Mouse (Mus musculus) hindbrain, embryonic 14.5 days (tissue): ENCODE results near the gene Tut4. TPM values are rescaled to one million over a fixed set of nuclear protein-coding genes. Genes with fewer than 3 reads are reported as not detected.

ENCODE experiments used
- ATAC-seq: fragments of 200-750 bp; cut with Nextera tagmentation; 2 replicates; pipeline ENCODE4 v1.8.0; 2017; ENCODE audit warnings: moderate number of reproducible peaks, mild to moderate bottlenecking, moderate TSS enrichment, moderate library complexity; ENCODE audit not compliant: low FRiP score
- DNase-seq: peaks from one replicate; pipeline ENCODE4 v3.0.0-alpha.2; 2015; ENCODE audit warnings: low spot score
- H3K27ac ChIP-seq: fragments of 300-500 bp; sonication (generic); 2 replicates; pipeline ENCODE4 v1.5.1; 2014; ENCODE audit warnings: mild to moderate bottlenecking, moderate library complexity
- H3K27me3 ChIP-seq: fragments of 300-500 bp; sonication (generic); 2 replicates; pipeline ENCODE4 v1.6.1; 2014; ENCODE audit warnings: mild to moderate bottlenecking, low read length, mixed read lengths; ENCODE audit not compliant: control insufficient read depth, insufficient read depth
- H3K36me3 ChIP-seq: fragments of 300-500 bp; sonication (generic); replicated peaks from 2 replicates; pipeline ENCODE4 v1.6.1; 2014; ENCODE audit not compliant: control insufficient read depth, insufficient read depth
- H3K4me1 ChIP-seq: fragments of 300-500 bp; sonication (generic); replicated peaks from 2 replicates; pipeline ENCODE4 v1.6.1; 2014; ENCODE audit warnings: antibody characterized with exemption, low read length, mixed read lengths; ENCODE audit not compliant: control insufficient read depth, insufficient read depth
- H3K4me2 ChIP-seq: fragments of 300-500 bp; sonication (generic); replicated peaks from 2 replicates; pipeline ENCODE4 v1.6.1; 2014; ENCODE audit warnings: mild to moderate bottlenecking, moderate library complexity
- H3K4me3 ChIP-seq: fragments of 300-500 bp; sonication (generic); replicated peaks from 2 replicates; pipeline ENCODE4 v1.5.1; 2014; ENCODE audit warnings: mild to moderate bottlenecking, low read length
- H3K9ac ChIP-seq: fragments of 300-500 bp; sonication (generic); 2 replicates; pipeline ENCODE4 v1.6.1; 2014
- H3K9me3 ChIP-seq: fragments of 300-500 bp; sonication (generic); 2 replicates; pipeline ENCODE4 v1.6.1; 2016; ENCODE audit warnings: low read length; ENCODE audit not compliant: control insufficient read depth
- WGBS: fragments of 180-500 bp; shearing (Covaris S2); extraction: QIAGEN DNeasy Blood & Tissue Kit; methylation state at CpG from one replicate; pipeline ENCODE4 v1.1.7; 2014; 5-methylcytosine and 5-hydroxymethylcytosine counted together
- polyA plus RNA-seq: library from polyadenylated mRNA; unstranded; fragments of >200 nt; fragmentation: Nextera tagmentation; extraction: Ambion mirVana; gene quantifications from 2 replicates; pipeline ENCODE4 v1.2.1, GENCODE M21; 2014

Tut4 gene
- polyA plus RNA-seq, 1 experiment from 2014 or later = 54.8 TPM

GRCm38 (mm10) chr4:108435646-108436045 is 23.6 kb upstream of the Tut4 start:
- H3K4me3 ChIP-seq = no peak overlapping the region
- no peaks in the 10 kb centered on the region for H3K9me3 ChIP-seq
- H3K36me3 ChIP-seq = no peaks in the 10 kb centered on the region
- no peak overlapping the region for H3K9ac ChIP-seq
- ATAC-seq (no peak), DNase-seq (no peak)
- no peaks in the 10 kb centered on the region for H3K27me3 ChIP-seq
- no peak overlapping the region for H3K4me2 ChIP-seq
- no peak overlapping the region for H3K27ac ChIP-seq
- H3K4me1 ChIP-seq = peaks cover 19% of the 10 kb centered on the region
- WGBS = 72% methylated on average over 3 of the region's 3 CpGs

DNA sequence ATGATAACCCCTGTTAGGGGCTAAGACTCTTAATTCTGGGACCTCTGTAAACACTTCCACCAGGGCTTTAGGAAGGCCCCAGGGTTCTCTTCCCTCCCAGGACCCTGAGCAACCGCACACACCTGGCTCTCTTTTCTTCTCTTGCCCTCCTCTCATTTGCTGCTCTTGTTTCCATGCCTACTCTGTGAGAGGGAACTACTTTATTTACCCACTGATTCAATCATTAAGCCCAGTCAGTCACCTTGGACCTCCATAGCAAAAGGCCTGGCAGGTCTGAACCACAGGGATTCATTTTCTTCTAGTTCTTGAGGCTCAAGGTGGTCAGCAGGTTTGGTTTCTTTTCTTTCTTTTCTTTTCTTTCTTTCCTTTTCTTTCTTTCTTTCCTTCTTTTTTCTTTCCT is 23.0 kb upstream of the Tut4 start:
- 100% methylated on average over 1 of the region's 1 CpGs for whole genome bisulfite sequencing
- Histone ChIP-seq H3K4me1 (peaks cover 13% of the 10 kb centered on the region), H3K9ac (no peak overlapping the region), H3K4me3 (no peak overlapping the region), H3K36me3 (no peaks in the 10 kb centered on the region), H3K27ac (no peak overlapping the region), H3K27me3 (no peaks in the 10 kb centered on the region), H3K9me3 (no peaks in the 10 kb centered on the region), H3K4me2 (no peak overlapping the region)
- ATAC-seq = no peak
- DNase-seq = no peak

DNA sequence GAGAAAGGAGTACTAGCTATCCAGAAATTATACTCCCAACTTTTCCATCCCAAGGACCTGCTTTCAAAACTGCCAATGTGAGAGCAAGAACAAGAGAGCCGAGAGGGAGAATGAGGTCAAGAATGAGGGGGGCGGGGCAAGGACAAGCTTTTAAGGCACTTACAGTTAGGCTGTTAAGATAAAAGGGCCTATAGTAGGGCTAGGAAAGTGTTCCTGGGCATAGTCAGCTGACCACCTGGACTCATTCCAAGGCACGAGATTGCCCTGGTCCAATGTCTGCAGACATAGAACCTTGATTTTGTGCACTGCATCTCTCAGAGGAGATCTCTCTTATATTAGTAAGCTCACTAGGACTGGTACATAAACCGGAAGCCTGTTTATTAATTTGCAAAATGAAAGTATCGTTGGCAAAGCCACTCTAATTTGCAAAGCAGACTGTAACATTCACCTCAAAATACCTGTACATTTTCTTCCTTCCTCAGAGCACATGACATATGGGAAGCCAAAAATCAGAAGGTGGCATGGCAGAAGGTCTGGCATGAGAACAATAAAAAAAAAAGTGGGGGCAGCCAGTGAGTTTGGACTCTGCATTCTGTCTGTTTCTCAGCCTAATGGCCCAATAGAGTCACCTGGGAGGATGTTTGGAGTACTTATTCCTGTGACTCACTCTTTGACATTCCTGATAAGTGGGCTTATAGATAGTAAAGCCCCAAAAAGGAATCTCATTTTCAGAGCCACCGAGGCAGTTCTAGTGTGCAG is 21.0 kb upstream of the Tut4 start:
- no peaks in the 10 kb centered on the region for H3K27me3 ChIP-seq
- 0 out of 2 replicates have a peak, but pooled peaks cover 4% of the 10 kb centered on the region for H3K4me1 ChIP-seq
- H3K36me3 ChIP-seq = no peaks in the 10 kb centered on the region
- no peaks in the 10 kb centered on the region for H3K9me3 ChIP-seq
- no peak for DNase-seq
- H3K4me2 ChIP-seq = no peak overlapping the region
- no peak overlapping the region for H3K9ac ChIP-seq
- no peak overlapping the region for H3K4me3 ChIP-seq
- ATAC-seq = no peak
- WGBS = 72% methylated on average over 6 of the region's 6 CpGs
- H3K27ac ChIP-seq = no peak overlapping the region

- Histone ChIP-seq H3K36me3 (no peaks in the 10 kb centered on the region), H3K9me3 (no peaks in the 10 kb centered on the region), H3K4me3 (no peak overlapping the region), H3K4me2 (no peak overlapping the region), H3K9ac (no peak overlapping the region), H3K27me3 (no peaks in the 10 kb centered on the region), H3K4me1 (no peaks in the 10 kb centered on the region), H3K27ac (no peak overlapping the region)
- WGBS = 71% methylated on average over 7 of the region's 7 CpGs
- DNase-seq (no peak), ATAC-seq (no peak)
Measured at GRCm38 (mm10) chr4:108448091-108448490, 11.1 kb upstream of the Tut4 start.

DNA sequence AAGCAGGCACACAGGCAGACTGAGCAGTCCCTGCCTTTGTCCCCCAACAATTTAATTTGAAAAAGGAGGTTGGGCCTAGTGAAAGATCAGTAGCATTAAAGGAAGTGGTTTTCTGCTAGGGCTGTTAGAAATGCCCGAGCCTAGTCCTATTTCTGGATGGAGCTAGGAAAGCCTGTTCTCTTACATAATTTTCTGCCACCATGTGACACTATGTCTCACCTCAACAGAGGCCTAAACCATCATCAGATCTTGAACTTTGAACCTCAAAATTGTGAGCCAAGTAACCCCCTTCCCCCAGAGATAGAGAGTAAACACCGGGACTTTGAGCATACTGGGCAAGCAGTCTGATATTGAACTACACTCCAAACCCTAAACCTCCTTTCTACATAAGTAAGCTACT is 3.2 kb upstream of the Tut4 start:
- H3K9me3 ChIP-seq = no peaks in the 10 kb centered on the region
- no peaks in the 10 kb centered on the region for H3K27me3 ChIP-seq
- H3K4me2 ChIP-seq = no peak overlapping the region
- H3K4me1 ChIP-seq = peaks cover 7% of the 10 kb centered on the region
- H3K27ac ChIP-seq = no peak overlapping the region
- H3K36me3 ChIP-seq = no peaks in the 10 kb centered on the region
- ATAC-seq (no peak), DNase-seq (no peak)
- no peak overlapping the region for H3K9ac ChIP-seq
- H3K4me3 ChIP-seq = no peak overlapping the region
- 95% methylated on average over 2 of the region's 2 CpGs for WGBS

DNA sequence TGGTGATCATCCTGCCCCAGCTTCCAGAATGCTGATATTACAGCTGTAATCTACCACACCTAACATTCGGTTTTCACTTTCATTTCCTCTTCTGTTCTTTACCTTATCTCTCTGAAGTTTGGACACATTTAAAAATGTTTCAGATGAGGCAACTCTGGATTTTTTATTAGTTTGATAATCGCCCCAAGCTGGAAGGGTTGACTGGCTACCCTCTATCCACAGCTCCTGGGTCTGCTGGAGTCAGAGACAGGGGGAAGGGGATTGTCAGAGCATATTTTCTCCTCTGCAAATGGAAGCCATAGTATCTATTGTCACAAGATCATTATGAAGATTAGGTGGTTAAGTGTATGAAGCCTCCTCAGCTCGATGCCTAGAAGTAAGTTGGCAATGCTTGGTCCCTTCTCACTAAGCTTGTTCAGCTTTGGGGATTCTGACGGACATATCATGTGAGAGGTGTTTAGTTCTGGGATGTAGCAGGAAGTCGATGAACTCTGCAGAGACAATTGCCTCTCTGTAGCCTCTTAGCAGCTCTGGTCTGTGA is 955 bp upstream of the Tut4 start:
- ATAC-seq = no peak
- H3K4me2 ChIP-seq = peak overlapping the region; percentile 66
- H3K9ac ChIP-seq = peak overlapping the region; percentile 90
- no peaks in the 10 kb centered on the region for H3K9me3 ChIP-seq
- no peaks in the 10 kb centered on the region for H3K27me3 ChIP-seq
- 38% methylated on average over 5 of the region's 5 CpGs for WGBS
- DNase-seq = no peak
- peaks cover 12% of the 10 kb centered on the region for H3K4me1 ChIP-seq
- peak overlapping the region; percentile 98 for H3K27ac ChIP-seq
- 0 out of 2 replicates have a peak, but pooled peaks cover 7% of the 10 kb centered on the region for H3K36me3 ChIP-seq
- H3K4me3 ChIP-seq = peak overlapping the region; percentile 93; the same call in 1 of the 2 replicates

- DNase-seq (peak; percentile 52), ATAC-seq (peak; percentile 47)
- H3K4me2 ChIP-seq = peak overlapping the region; percentile 64
- WGBS = 0% methylated on average over 54 of the region's 59 CpGs
- H3K4me3 ChIP-seq = peak overlapping the region; percentile 93
- peak overlapping the region; percentile 90 for H3K9ac ChIP-seq
- peaks cover 12% of the 10 kb centered on the region for H3K4me1 ChIP-seq
- no peaks in the 10 kb centered on the region for H3K9me3 ChIP-seq
- H3K27ac ChIP-seq = peak overlapping the region; percentile 98
- no peaks in the 10 kb centered on the region for H3K27me3 ChIP-seq
- 0 out of 2 replicates have a peak, but pooled peaks cover 7% of the 10 kb centered on the region for H3K36me3 ChIP-seq
Measured at GRCm38 (mm10) chr4:108460156-108460923, 1.1 kb downstream of the Tut4 start.

GRCm38 (mm10) chr4:108461262-108461903 is 2.2 kb downstream of the Tut4 start:
- Histone ChIP-seq H3K4me1 (peaks cover 12% of the 10 kb centered on the region), H3K4me2 (peak overlapping the region; percentile 64), H3K9me3 (no peaks in the 10 kb centered on the region), H3K9ac (peak overlapping the region; percentile 90), H3K27me3 (no peaks in the 10 kb centered on the region), H3K36me3 (0 out of 2 replicates have a peak, but pooled peaks cover 12% of the 10 kb centered on the region), H3K4me3 (peak overlapping the region; percentile 93), H3K27ac (no peak overlapping the region)
- 72% methylated on average over 5 of the region's 5 CpGs for WGBS
- ATAC-seq = no peak
- no peak for DNase-seq

DNA sequence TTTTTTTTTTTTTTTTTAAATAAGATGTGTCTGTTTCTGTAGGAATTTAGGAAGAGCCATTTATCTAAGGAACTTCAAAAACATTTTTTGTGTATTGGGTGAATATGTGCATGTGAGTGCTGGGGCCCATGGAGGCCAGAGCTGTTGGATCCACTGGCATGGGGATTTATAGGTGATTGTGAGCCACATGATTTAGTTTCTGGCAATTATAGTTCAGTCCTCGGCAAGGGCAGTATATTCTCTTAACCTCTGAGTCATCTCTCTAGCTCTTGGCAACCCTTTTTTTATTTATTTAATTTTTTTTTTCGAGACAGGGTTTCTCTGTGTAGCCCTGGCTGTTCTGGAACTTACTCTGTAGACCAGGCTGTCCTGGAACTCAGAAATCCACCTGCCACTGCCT is 14.4 kb downstream of the Tut4 start:
- H3K27me3 ChIP-seq = no peaks in the 10 kb centered on the region
- WGBS = 91% methylated on average over 2 of the region's 2 CpGs
- H3K4me3 ChIP-seq = no peak overlapping the region
- H3K36me3 ChIP-seq = no peaks in the 10 kb centered on the region
- no peaks in the 10 kb centered on the region for H3K4me1 ChIP-seq
- no peak overlapping the region for H3K27ac ChIP-seq
- no peak for DNase-seq
- no peak overlapping the region for H3K9ac ChIP-seq
- H3K4me2 ChIP-seq = no peak overlapping the region
- no peaks in the 10 kb centered on the region for H3K9me3 ChIP-seq
- no peak for ATAC-seq
